Comparison of ENCODE assay signal across 21 mouse cellular contexts in the genomic region with DNA sequence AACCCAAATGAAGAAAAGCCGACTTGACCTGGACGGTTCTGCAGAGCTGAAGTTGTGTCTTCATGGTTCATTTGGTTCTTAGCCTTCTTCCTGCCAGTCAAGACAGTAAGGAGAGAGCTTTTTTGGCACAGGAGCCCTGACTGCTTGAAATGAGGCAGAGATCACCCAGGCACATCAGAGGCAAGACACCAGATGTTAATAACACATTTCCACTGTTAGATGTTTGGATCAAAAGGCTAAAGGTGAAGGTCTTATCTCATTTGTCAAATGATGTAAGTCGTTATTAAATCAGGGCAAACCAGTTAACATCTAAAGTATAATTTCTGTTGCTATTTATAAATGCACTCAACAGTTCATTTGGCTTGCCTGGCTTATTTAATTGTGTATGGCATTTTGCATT. TPM values are rescaled to one million over a fixed set of nuclear protein-coding genes. Genes with fewer than 3 reads are reported as not detected.
DNase-seq lines count a peak whose midpoint lies in the region; ATAC-seq lines count a peak whose summit lies in the region.
"Had no signal": no experiment of that assay in that cellular context is flagged by ENCODE, and none has a peak within 500 bp of the region (broad histone marks: within the 10 kb centered on the region; RNA-seq: fewer than 3 reads in every experiment).

No protein-coding gene starts in this region.

- H3K36me3 ChIP-seq in kidney, embryonic 15.5 days: no peaks in the 10 kb centered on the region
- no peaks in the 10 kb centered on the region for H3K36me3 ChIP-seq in lung, embryonic 15.5 days
- H3K36me3 ChIP-seq: forebrain, embryonic 12.5 days; heart, embryonic 10.5 days; hindbrain, embryonic 12.5 days; limb, embryonic 12.5 days; liver, embryonic 13.5 days had no signal

- peak; percentile 15 for DNase-seq in kidney, postnatal 10 days
- DNase-seq in Muller cell, postnatal 12 days (ENCODE audit: inconsistent ontology term): peak; percentile 19
- DNase-seq in retina, embryonic 14.5 days (ENCODE audit: low spot score): peak; percentile 4
- DNase-seq in frontal cortex, adult 2 months (ENCODE audit: extremely low spot score in 1 of 2, low spot score in 1 of 2): no peak
- DNase-seq in layer of hippocampus, postnatal 25 days (ENCODE audit: extremely low spot score in 1 of 2, low spot score in 1 of 2): no peak
- DNase-seq: adrenal gland, adult 8-10 months; cerebellum, adult 11-12 months; gastrocnemius, postnatal 14 days; heart, postnatal 10 days; liver, embryonic 13.5 days; right cerebral cortex, postnatal 14 days; thymus, postnatal 25 days had no signal

- 0 out of 2 replicates have a peak, but pooled peaks cover 2% of the 10 kb centered on the region for H3K4me1 ChIP-seq in kidney, embryonic 15.5 days
- H3K4me1 ChIP-seq in lung, embryonic 15.5 days: 0 out of 2 replicates have a peak, but pooled peaks cover 4% of the 10 kb centered on the region
- H3K4me1 ChIP-seq: forebrain, embryonic 12.5 days; hindbrain, embryonic 12.5 days; limb, embryonic 12.5 days; liver, embryonic 13.5 days had no signal

- H3K4me3 ChIP-seq in kidney, embryonic 15.5 days (replicated peaks): no peak overlapping the region
- H3K4me3 ChIP-seq in lung, embryonic 15.5 days: no peak overlapping the region
- H3K4me3 ChIP-seq: forebrain, embryonic 12.5 days; heart, embryonic 10.5 days; hindbrain, embryonic 12.5 days; layer of hippocampus, adult 2 months; limb, embryonic 12.5 days; liver, embryonic 13.5 days had no signal

- 11% methylated on average over 3 of the region's 3 CpGs for WGBS in kidney, embryonic 15.5 days
- WGBS in lung, embryonic 15.5 days: 33% methylated on average over 3 of the region's 3 CpGs

- no peak overlapping the region for H3K4me2 ChIP-seq in kidney, embryonic 15.5 days
- H3K4me2 ChIP-seq in lung, embryonic 15.5 days: no peak overlapping the region
- H3K4me2 ChIP-seq: forebrain, embryonic 12.5 days; hindbrain, embryonic 12.5 days; limb, embryonic 12.5 days; liver, embryonic 13.5 days had no signal

- no peak for ATAC-seq in kidney, embryonic 15.5 days (replicated peaks; ENCODE audit: low FRiP score)
- peak; percentile 80; the same call in 1 of the 2 replicates for ATAC-seq in lung, embryonic 15.5 days (ENCODE audit: borderline replicate concordance, extremely low read depth, low FRiP score, low TSS enrichment)
- ATAC-seq: inflammation-experienced regulatory T-cells, adult 6 months; midbrain, embryonic 16.5 days had no signal

- H3K27ac ChIP-seq in kidney, embryonic 15.5 days: no peak overlapping the region
- no peak overlapping the region for H3K27ac ChIP-seq in lung, embryonic 15.5 days
- H3K27ac ChIP-seq: forebrain, embryonic 12.5 days; heart, embryonic 10.5 days; hindbrain, embryonic 12.5 days; layer of hippocampus, adult 2 months; limb, embryonic 12.5 days; liver, embryonic 13.5 days had no signal

- no peaks in the 10 kb centered on the region for H3K9me3 ChIP-seq in kidney, embryonic 15.5 days (replicated peaks)
- no peaks in the 10 kb centered on the region for H3K9me3 ChIP-seq in lung, embryonic 15.5 days
- H3K9me3 ChIP-seq: forebrain, embryonic 12.5 days; heart, embryonic 10.5 days; hindbrain, embryonic 12.5 days; limb, embryonic 12.5 days; liver, embryonic 13.5 days had no signal

- no peaks in the 10 kb centered on the region for H3K27me3 ChIP-seq in kidney, embryonic 15.5 days
- no peaks in the 10 kb centered on the region; the same call in 1 of the 2 replicates for H3K27me3 ChIP-seq in lung, embryonic 15.5 days
- H3K27me3 ChIP-seq: forebrain, embryonic 12.5 days; hindbrain, embryonic 12.5 days; limb, embryonic 12.5 days had no signal

- H3K9ac ChIP-seq in kidney, embryonic 15.5 days: no peak overlapping the region
- H3K9ac ChIP-seq in lung, embryonic 15.5 days: no peak overlapping the region
- H3K9ac ChIP-seq: forebrain, embryonic 12.5 days; hindbrain, embryonic 12.5 days; limb, embryonic 12.5 days; liver, embryonic 13.5 days had no signal

RNA-seq across cellular contexts. Expression of a gene that starts 22.2 kb away (rescaled TPM):
- polyA plus RNA-seq in kidney, embryonic 15.5 days (2015; fragmentation: Nextera tagmentation; extraction: Ambion mirVana): 4.6 and 5.9 TPM in 2 replicates
- polyA plus RNA-seq in lung, embryonic 15.5 days (2015; fragmentation: Nextera tagmentation; extraction: Ambion mirVana): 5.1 and 6.0 TPM in 2 replicates
- 96.0 and 102 TPM in 2 replicates for polyA plus RNA-seq in frontal cortex, adult 2 months (2012; rRNA removed)
- 100 to 1,000 TPM; 202 to 236 TPM for total RNA-seq in layer of hippocampus, postnatal 25 days (2021)

Comparison
In these comparisons a context has a peak if more than half of its experiments do, and no peak if none do; other contexts are left out.
1. DNase-seq: peak in kidney, postnatal 10 days (single experiment), Muller cell, postnatal 12 days (single experiment) and retina, embryonic 14.5 days (single experiment); none in frontal cortex, adult 2 months (0 of 2) and layer of hippocampus, postnatal 25 days (0 of 2).
2. RNA of a gene that starts 22.2 kb away (polyA plus RNA-seq): 96.0 to 102 TPM in frontal cortex, adult 2 months; 5.1 to 6.0 TPM in lung, embryonic 15.5 days and 4.6 to 5.9 TPM in kidney, embryonic 15.5 days; every median in the first group is over 10 times any median in the second.